8 mouse cellular contexts compared by ENCODE assay signal in the genomic region with DNA sequence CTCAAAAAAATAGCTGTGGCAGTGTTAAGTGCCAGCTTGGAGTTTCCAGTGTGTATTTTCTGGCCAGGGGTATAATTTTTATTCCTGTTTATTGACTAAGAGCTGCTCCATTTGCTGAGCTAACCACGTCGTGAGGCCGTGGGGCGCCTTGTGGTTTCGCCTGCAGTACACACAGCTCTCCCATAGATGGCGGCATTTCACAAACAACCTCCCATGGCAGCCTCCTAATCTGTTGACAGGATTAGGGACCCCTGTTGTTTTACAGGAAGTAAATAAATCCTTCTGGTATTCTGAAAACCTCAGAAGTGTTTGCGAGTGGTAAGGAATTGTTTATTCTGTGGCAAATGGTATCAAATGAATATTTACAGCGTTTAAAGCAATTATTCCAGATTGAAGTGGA.
DNase-seq lines count a peak whose midpoint lies in the region; ATAC-seq and TF ChIP-seq lines count a peak whose summit lies in the region.

No protein-coding gene starts in this region.

- ATAC-seq in limb, embryonic 14.5 days (ENCODE audit: low FRiP score, low read depth) = no peak
- no peak for ATAC-seq in neural tube, embryonic 11.5 days (ENCODE audit: insufficient read depth, low FRiP score, low TSS enrichment)

- no peaks in the 10 kb centered on the region for H3K9me3 ChIP-seq in limb, embryonic 14.5 days (ENCODE audit: control insufficient read depth, low read length)
- no peaks in the 10 kb centered on the region for H3K9me3 ChIP-seq in neural tube, embryonic 11.5 days (ENCODE audit: control insufficient read depth, low read length)

- peak; percentile 22 for DNase-seq in ovary, postnatal 10 days (ENCODE audit: low spot score)
- no peak for DNase-seq in ovary, adult 18-20 months (ENCODE audit: low spot score)
- DNase-seq in cerebellum, adult 18-20 months = peak; percentile 54 to 72
- DNase-seq in forelimb bud, embryonic 11.5 days (ENCODE audit: low read depth, low spot score) = peak; percentile 63
- DNase-seq in kidney, adult 2 months = peak; percentile 57
- peak; percentile 56 for DNase-seq in limb, embryonic 14.5 days (ENCODE audit: low spot score)
- DNase-seq in neural tube, embryonic 11.5 days (ENCODE audit: low spot score) = peak; percentile 68
- DNase-seq in thymus, postnatal 36 days = peak; percentile 3 to 7

- no peak overlapping the region for H3K9ac ChIP-seq in limb, embryonic 14.5 days (ENCODE audit: low read depth, low read length, severe bottlenecking)
- H3K9ac ChIP-seq in neural tube, embryonic 11.5 days (ENCODE audit: low read length) = no peak overlapping the region

- WGBS in kidney, adult 2 months = 5% methylated on average over 8 of the region's 8 CpGs
- WGBS in limb, embryonic 14.5 days = 12% methylated on average over 8 of the region's 8 CpGs
- 36% methylated on average over 8 of the region's 8 CpGs for WGBS in neural tube, embryonic 11.5 days

- H3K36me3 ChIP-seq in kidney, adult 2 months (ENCODE audit: control insufficient read depth, insufficient read depth, low read length) = no peaks in the 10 kb centered on the region
- no peaks in the 10 kb centered on the region for H3K36me3 ChIP-seq in limb, embryonic 14.5 days (ENCODE audit: control insufficient read depth, insufficient read depth, low read length)
- H3K36me3 ChIP-seq in neural tube, embryonic 11.5 days (ENCODE audit: control insufficient read depth, insufficient read depth, low read length) = no peaks in the 10 kb centered on the region

- no peak overlapping the region for H3K4me3 ChIP-seq in kidney, adult 2 months (ENCODE audit: insufficient read depth, low read depth, low read length)
- no peak overlapping the region for H3K4me3 ChIP-seq in limb, embryonic 14.5 days (replicated peaks; ENCODE audit: low read length)
- no peak overlapping the region for H3K4me3 ChIP-seq in neural tube, embryonic 11.5 days (ENCODE audit: low read depth, low read length)

- no peak overlapping the region for H3K4me2 ChIP-seq in limb, embryonic 14.5 days (replicated peaks; ENCODE audit: low read depth, low read length, severe bottlenecking)
- no peak overlapping the region for H3K4me2 ChIP-seq in neural tube, embryonic 11.5 days (ENCODE audit: low read depth)

- H3K4me1 ChIP-seq in kidney, adult 2 months (ENCODE audit: control insufficient read depth, insufficient read depth, low read length) = no peaks in the 10 kb centered on the region
- no peaks in the 10 kb centered on the region for H3K4me1 ChIP-seq in limb, embryonic 14.5 days (ENCODE audit: control insufficient read depth, insufficient read depth, low read length)
- no peaks in the 10 kb centered on the region for H3K4me1 ChIP-seq in neural tube, embryonic 11.5 days (ENCODE audit: control insufficient read depth, insufficient read depth, low read length)

- H3K27me3 ChIP-seq in kidney, adult 2 months (replicated peaks; ENCODE audit: control insufficient read depth, insufficient read depth, low read length) = no peaks in the 10 kb centered on the region
- no peaks in the 10 kb centered on the region for H3K27me3 ChIP-seq in limb, embryonic 14.5 days (ENCODE audit: control insufficient read depth, insufficient read depth, low read length)
- no peaks in the 10 kb centered on the region for H3K27me3 ChIP-seq in neural tube, embryonic 11.5 days (ENCODE audit: control insufficient read depth, insufficient read depth, low read length)

- TF ChIP-seq CTCF in kidney, adult 2 months (conservative IDR thresholded peaks at IDR 0.05; ENCODE audit: insufficient read depth, insufficient read length, low read depth, low read length) = peak; percentile 91

- TF ChIP-seq POLR2A in kidney, adult 2 months (IDR thresholded peaks at IDR 0.05; ENCODE audit: low read depth, low read length) = no peak
- TF ChIP-seq POLR2A in limb, embryonic 14.5 days (IDR thresholded peaks at IDR 0.05; ENCODE audit: borderline replicate concordance, extremely low read depth, insufficient read depth, insufficient read length) = no peak

- H3K27ac ChIP-seq in kidney, adult 2 months (ENCODE audit: insufficient read depth, low read depth, low read length) = no peak overlapping the region
- no peak overlapping the region for H3K27ac ChIP-seq in limb, embryonic 14.5 days (replicated peaks; ENCODE audit: low read depth, low read length)
- H3K27ac ChIP-seq in neural tube, embryonic 11.5 days (ENCODE audit: low read depth, low read length) = no peak overlapping the region
